Mouse (Mus musculus): ENCODE data around the gene Gm49366.

DNA sequence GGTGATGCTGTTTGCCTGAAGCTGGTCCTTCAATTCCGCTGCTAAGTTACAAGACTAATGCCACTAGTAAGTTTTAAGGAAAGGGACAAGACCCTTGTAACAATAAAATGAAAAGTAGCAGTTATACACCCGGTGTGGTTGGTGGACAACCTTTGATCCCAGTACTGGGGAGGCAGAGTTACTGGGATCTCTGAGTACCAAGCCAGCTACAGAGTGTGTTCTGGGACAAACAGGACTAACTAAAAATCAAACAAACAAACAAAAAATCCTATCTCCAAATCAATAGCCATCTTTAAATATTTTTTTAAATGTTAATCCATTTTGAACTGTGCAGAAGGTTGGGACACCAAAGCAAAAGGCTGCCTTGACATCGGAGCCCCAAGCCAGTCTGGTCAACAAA is 28.5 kb upstream of the Gm49366 start:
- TF ChIP-seq CTCF (conservative IDR thresholded peaks at IDR 0.05; ENCODE audit: insufficient read depth, insufficient read length, low read depth, low read length) (no peak), POLR2A (IDR thresholded peaks at IDR 0.05; ENCODE audit: low read depth, low read length) (no peak)
